Mouse (Mus musculus): ENCODE measurements at regions not wholly inside any gene's neighbourhood (a gene's known extent, or its start where the extent isn't known, plus 50 kb on each side); places are given as distances from the start of the nearest gene placed in this dataset.
A peak's percentile ranks its signal among the peaks of the same experiment; 100 is the strongest.

GRCm38 (mm10) chr1:138011581-138011980 is 163.9 kb downstream of the Ptprc start:
- Histone ChIP-seq H3K27ac (replicated peaks) (no peak overlapping the region), H3K36me3 (no peaks in the 10 kb centered on the region), H3K4me1 (no peaks in the 10 kb centered on the region), H3K9ac (replicated peaks) (no peak overlapping the region), H3K9me3 (no peaks in the 10 kb centered on the region), H3K27me3 (no peaks in the 10 kb centered on the region), H3K4me2 (replicated peaks) (no peak overlapping the region), H3K4me3 (no peak overlapping the region)
- whole genome bisulfite sequencing, result 60% methylated on average over 1 of the region's 1 CpGs
- no peak for ATAC-seq (replicated peaks)

GRCm38 (mm10) chr1:138010910-138011477 is 164.5 kb downstream of the Ptprc start:
- 58% methylated on average over 7 of the region's 7 CpGs for WGBS
- Histone ChIP-seq H3K36me3 (no peaks in the 10 kb centered on the region), H3K4me2 (replicated peaks) (no peak overlapping the region), H3K9me3 (no peaks in the 10 kb centered on the region), H3K27me3 (no peaks in the 10 kb centered on the region), H3K27ac (replicated peaks) (no peak overlapping the region), H3K9ac (replicated peaks) (no peak overlapping the region), H3K4me3 (no peak overlapping the region), H3K4me1 (no peaks in the 10 kb centered on the region)
- no peak for ATAC-seq (replicated peaks)

- Histone ChIP-seq H3K27me3 (no peaks in the 10 kb centered on the region), H3K9ac (replicated peaks) (no peak overlapping the region), H3K27ac (replicated peaks) (no peak overlapping the region), H3K4me3 (no peak overlapping the region), H3K4me1 (no peaks in the 10 kb centered on the region), H3K4me2 (replicated peaks) (no peak overlapping the region), H3K9me3 (no peaks in the 10 kb centered on the region), H3K36me3 (no peaks in the 10 kb centered on the region)
- no peak for ATAC-seq (replicated peaks)
- WGBS, result 70% methylated on average over 1 of the region's 1 CpGs
Measured at GRCm38 (mm10) chr1:138006811-138007210, 168.7 kb downstream of the Ptprc start.

- no peak overlapping the region for H3K9ac ChIP-seq (replicated peaks)
- no peak overlapping the region for H3K4me3 ChIP-seq
- no peaks in the 10 kb centered on the region for H3K36me3 ChIP-seq
- H3K9me3 ChIP-seq, result no peaks in the 10 kb centered on the region
- 58% methylated on average over 2 of the region's 2 CpGs for WGBS
- no peak overlapping the region for H3K4me2 ChIP-seq (replicated peaks)
- H3K4me1 ChIP-seq, result no peaks in the 10 kb centered on the region
- no peak overlapping the region for H3K27ac ChIP-seq (replicated peaks)
- H3K27me3 ChIP-seq, result no peaks in the 10 kb centered on the region
- no peak for ATAC-seq (replicated peaks)
Measured at GRCm38 (mm10) chr1:138004319-138004718, 171.2 kb downstream of the Ptprc start.

- Histone ChIP-seq H3K9me3 (no peaks in the 10 kb centered on the region), H3K27me3 (no peaks in the 10 kb centered on the region), H3K9ac (replicated peaks) (no peak overlapping the region), H3K4me1 (no peaks in the 10 kb centered on the region), H3K4me3 (no peak overlapping the region), H3K36me3 (no peaks in the 10 kb centered on the region), H3K27ac (replicated peaks) (no peak overlapping the region), H3K4me2 (replicated peaks) (no peak overlapping the region)
- no peak for ATAC-seq (replicated peaks)
- WGBS, result 55% methylated on average over 3 of the region's 3 CpGs
Measured at GRCm38 (mm10) chr1:137999268-137999900, 176.1 kb downstream of the Ptprc start.

GRCm38 (mm10) chr1:137996041-137996440 is 179.5 kb downstream of the Ptprc start:
- Histone ChIP-seq H3K4me3 (no peak overlapping the region), H3K9ac (replicated peaks) (no peak overlapping the region), H3K4me2 (replicated peaks) (no peak overlapping the region), H3K9me3 (no peaks in the 10 kb centered on the region), H3K4me1 (no peaks in the 10 kb centered on the region), H3K36me3 (no peaks in the 10 kb centered on the region), H3K27ac (replicated peaks) (no peak overlapping the region), H3K27me3 (no peaks in the 10 kb centered on the region)
- 91% methylated on average over 2 of the region's 2 CpGs for WGBS
- no peak for ATAC-seq (replicated peaks)

- H3K4me2 ChIP-seq (replicated peaks), result no peak overlapping the region
- H3K4me1 ChIP-seq, result no peaks in the 10 kb centered on the region
- H3K27me3 ChIP-seq, result no peaks in the 10 kb centered on the region
- H3K27ac ChIP-seq (replicated peaks), result no peak overlapping the region
- WGBS, result 81% methylated on average over 1 of the region's 1 CpGs
- H3K9me3 ChIP-seq, result no peaks in the 10 kb centered on the region
- no peak overlapping the region for H3K4me3 ChIP-seq
- ATAC-seq (replicated peaks), result no peak
- H3K9ac ChIP-seq (replicated peaks), result no peak overlapping the region
- no peaks in the 10 kb centered on the region for H3K36me3 ChIP-seq
Measured at GRCm38 (mm10) chr1:137991936-137992335, 183.6 kb downstream of the Ptprc start.

GRCm38 (mm10) chr1:137991412-137991811 is 184.1 kb downstream of the Ptprc start:
- no peak for ATAC-seq (replicated peaks)

GRCm38 (mm10) chr1:137973406-137973805 is 202.1 kb downstream of the Ptprc start:
- ATAC-seq (replicated peaks), result 0 out of 2 replicates have a peak, but pooled peaks have one; percentile 29
- H3K36me3 ChIP-seq, result 0 out of 2 replicates have a peak, but pooled peaks cover 2% of the 10 kb centered on the region
- H3K9ac ChIP-seq (replicated peaks), result no peak overlapping the region
- H3K27ac ChIP-seq (replicated peaks), result peak overlapping the region; percentile 77
- H3K4me1 ChIP-seq, result peaks cover 18% of the 10 kb centered on the region
- no peaks in the 10 kb centered on the region for H3K9me3 ChIP-seq
- no peak overlapping the region for H3K4me2 ChIP-seq (replicated peaks)
- no peak overlapping the region for H3K4me3 ChIP-seq
- 71% methylated on average over 3 of the region's 3 CpGs for WGBS
- H3K27me3 ChIP-seq, result no peaks in the 10 kb centered on the region

More at GRCm38 (mm10) chr1:137991412-137991811, 184.1 kb downstream of the Ptprc start:
- Histone ChIP-seq H3K4me2 (replicated peaks) (no peak overlapping the region), H3K9me3 (no peaks in the 10 kb centered on the region), H3K4me1 (no peaks in the 10 kb centered on the region), H3K36me3 (no peaks in the 10 kb centered on the region), H3K4me3 (no peak overlapping the region), H3K27ac (replicated peaks) (no peak overlapping the region), H3K27me3 (no peaks in the 10 kb centered on the region), H3K9ac (replicated peaks) (no peak overlapping the region)
- WGBS, result 95% methylated on average over 5 of the region's 5 CpGs

- ATAC-seq (replicated peaks), result peak; percentile 46; the same call in 1 of the 2 replicates
- H3K27ac ChIP-seq (replicated peaks), result peak overlapping the region; percentile 77
Measured at GRCm38 (mm10) chr1:137972620-137973350, 202.7 kb downstream of the Ptprc start.

GRCm38 (mm10) chr1:137966151-137966836 is 209.2 kb downstream of the Ptprc start:
- peaks cover 27% of the 10 kb centered on the region for H3K4me1 ChIP-seq
- H3K4me3 ChIP-seq, result no peak overlapping the region
- H3K9me3 ChIP-seq, result no peaks in the 10 kb centered on the region
- no peak overlapping the region for H3K9ac ChIP-seq (replicated peaks)
- H3K36me3 ChIP-seq, result peaks cover 20% of the 10 kb centered on the region
- H3K27ac ChIP-seq (replicated peaks), result peak overlapping the region; percentile 60
- WGBS, result 23% methylated on average over 16 of the region's 16 CpGs
- peak; percentile 64 for ATAC-seq (replicated peaks)
- H3K4me2 ChIP-seq (replicated peaks), result no peak overlapping the region
- H3K27me3 ChIP-seq, result no peaks in the 10 kb centered on the region

More at GRCm38 (mm10) chr1:137972620-137973350, 202.7 kb downstream of the Ptprc start:
- Histone ChIP-seq H3K9me3 (no peaks in the 10 kb centered on the region), H3K36me3 (0 out of 2 replicates have a peak, but pooled peaks cover 2% of the 10 kb centered on the region), H3K27me3 (no peaks in the 10 kb centered on the region), H3K4me2 (replicated peaks) (no peak overlapping the region), H3K4me3 (no peak overlapping the region), H3K4me1 (peaks cover 18% of the 10 kb centered on the region), H3K9ac (replicated peaks) (no peak overlapping the region)
- 72% methylated on average over 6 of the region's 6 CpGs for WGBS

GRCm38 (mm10) chr1:137963656-137964055 is 211.9 kb downstream of the Ptprc start:
- Histone ChIP-seq H3K36me3 (peaks cover 21% of the 10 kb centered on the region), H3K27me3 (no peaks in the 10 kb centered on the region), H3K4me2 (replicated peaks) (no peak overlapping the region), H3K9me3 (no peaks in the 10 kb centered on the region), H3K9ac (replicated peaks) (no peak overlapping the region), H3K27ac (replicated peaks) (peak overlapping the region; percentile 46), H3K4me1 (peaks cover 26% of the 10 kb centered on the region), H3K4me3 (no peak overlapping the region)
- no peak for ATAC-seq (replicated peaks)
- WGBS, result 83% methylated on average over 6 of the region's 6 CpGs
